Mouse (Mus musculus) heart, postnatal 0 days (tissue): ENCODE results near the gene Dars2.

Source experiments
- CTCF ChIP-seq: IDR thresholded peaks from 2 replicates; pipeline ENCODE4 v1.5.1; 2016; ENCODE audit warnings: antibody characterized with exemption, control low read depth, low read depth
- EP300 ChIP-seq: IDR thresholded peaks from 2 replicates; pipeline ENCODE4 v1.6.1; 2016; ENCODE audit warnings: antibody characterized with exemption, low read depth

- no peak for TF ChIP-seq CTCF
- no peak for TF ChIP-seq EP300
Measured at GRCm38 (mm10) chr1:161031881-161032280, 38.6 kb downstream of the Dars2 start.
